Mouse (Mus musculus): ENCODE results near the gene Cnot10. TPM values are rescaled to one million over a fixed set of nuclear protein-coding genes. Genes with fewer than 3 reads are reported as not detected.

The Cnot10 gene
- polyA plus RNA-seq, 1 experiment = 24.2 TPM

DNA sequence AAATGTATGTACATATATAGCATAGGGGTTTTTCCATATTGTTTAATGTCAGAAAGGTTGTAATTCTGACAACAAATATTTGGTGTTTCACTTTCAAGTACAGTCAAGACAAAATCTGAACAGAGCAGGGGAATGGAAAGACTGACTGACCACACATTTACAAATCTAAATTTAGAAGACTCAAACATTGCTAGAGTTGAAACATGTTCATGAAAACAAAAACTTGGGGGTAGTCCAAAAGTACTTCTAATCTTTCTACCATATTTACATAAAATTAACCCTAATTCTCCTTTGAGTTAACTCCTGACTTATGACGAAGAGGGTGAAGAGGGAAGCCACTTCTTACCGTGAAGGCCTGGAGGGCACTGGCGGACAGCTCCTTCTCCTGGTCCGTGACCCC, 7.7 kb downstream of the Cnot10 start:
- H3K4me1 ChIP-seq (ENCODE audit: control insufficient read depth, insufficient read depth, low read length) = no peaks in the 10 kb centered on the region
- H3K4me3 ChIP-seq (ENCODE audit: insufficient read depth, low read length) = no peak overlapping the region
- H3K27ac ChIP-seq (ENCODE audit: insufficient read depth, low read depth, low read length) = no peak overlapping the region
- TF ChIP-seq POLR2A (IDR thresholded peaks at IDR 0.05; ENCODE audit: borderline replicate concordance, low read depth, low read length) (no peak), CTCF (IDR thresholded peaks at IDR 0.05; ENCODE audit: low read depth, low read length) (no peak)

DNA sequence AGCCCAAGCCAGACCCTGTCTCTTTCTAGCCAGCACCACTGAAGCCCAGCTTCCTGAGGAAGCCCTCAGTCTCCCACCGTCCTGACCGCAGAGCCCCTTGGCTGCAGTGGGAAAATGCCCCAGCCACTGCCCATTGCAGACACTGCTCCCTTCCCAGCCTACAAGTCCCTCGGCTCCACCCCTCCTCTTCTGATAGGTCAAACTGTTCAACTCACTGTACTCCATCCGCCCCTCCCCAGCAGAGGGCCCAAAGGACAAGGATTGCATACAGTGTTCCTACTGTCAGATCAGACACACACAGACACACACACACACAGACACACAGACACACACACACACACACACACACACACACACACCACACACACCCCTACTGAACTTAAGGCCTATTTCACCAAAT, 13.3 kb downstream of the Cnot10 start:
- Histone ChIP-seq H3K4me3 (ENCODE audit: insufficient read depth, low read length) (no peak overlapping the region), H3K4me1 (ENCODE audit: control insufficient read depth, insufficient read depth, low read length) (no peaks in the 10 kb centered on the region), H3K27ac (ENCODE audit: insufficient read depth, low read depth, low read length) (no peak overlapping the region)
- TF ChIP-seq CTCF (IDR thresholded peaks at IDR 0.05; ENCODE audit: low read depth, low read length) (no peak), POLR2A (IDR thresholded peaks at IDR 0.05; ENCODE audit: borderline replicate concordance, low read depth, low read length) (no peak)

DNA sequence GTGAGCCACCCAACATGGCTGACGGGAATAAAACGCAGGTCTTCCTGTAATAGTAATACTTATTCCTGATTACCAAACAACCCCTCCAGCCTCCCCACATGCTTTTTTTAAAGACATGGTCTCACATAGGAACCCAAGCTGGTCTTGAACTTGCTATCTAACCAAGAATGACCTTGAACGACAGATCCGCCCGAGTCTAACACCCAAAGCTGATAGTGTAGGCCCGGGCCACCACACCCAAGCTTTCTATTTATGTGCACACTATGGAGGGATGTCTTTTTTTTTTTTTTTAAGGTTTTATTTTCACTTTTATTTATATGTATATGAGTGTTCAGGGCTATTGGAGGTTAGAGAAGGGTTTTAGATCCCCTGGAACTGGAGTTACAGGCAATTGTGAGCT, 15.8 kb downstream of the Cnot10 start:
- Histone ChIP-seq H3K4me1 (ENCODE audit: control insufficient read depth, insufficient read depth, low read length) (no peaks in the 10 kb centered on the region), H3K4me3 (ENCODE audit: insufficient read depth, low read length) (no peak overlapping the region), H3K27ac (ENCODE audit: insufficient read depth, low read depth, low read length) (no peak overlapping the region)
- TF ChIP-seq CTCF (IDR thresholded peaks at IDR 0.05; ENCODE audit: low read depth, low read length) (no peak), POLR2A (IDR thresholded peaks at IDR 0.05; ENCODE audit: borderline replicate concordance, low read depth, low read length) (no peak)

DNA sequence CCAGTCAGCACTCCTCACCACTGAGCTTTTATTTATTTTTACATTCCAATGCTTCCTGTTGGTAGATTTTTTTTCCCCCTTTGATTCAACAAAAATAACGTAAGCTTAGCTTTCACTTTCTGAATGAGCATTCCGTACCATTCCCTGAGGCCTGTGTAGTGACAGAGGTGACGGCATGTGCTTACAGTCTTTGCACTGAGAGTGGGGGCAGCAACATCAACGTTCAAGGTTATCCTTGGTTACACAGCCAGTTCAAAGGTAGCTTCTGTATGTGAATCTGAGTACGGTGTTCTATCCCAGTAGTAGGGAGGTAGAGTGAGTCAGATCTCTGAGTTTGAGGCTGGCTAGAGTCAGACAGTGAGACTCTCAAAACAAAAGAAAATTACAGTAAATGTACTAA, 18.8 kb downstream of the Cnot10 start:
- Histone ChIP-seq H3K27ac (ENCODE audit: insufficient read depth, low read depth, low read length) (no peak overlapping the region), H3K4me3 (ENCODE audit: insufficient read depth, low read length) (no peak overlapping the region), H3K4me1 (ENCODE audit: control insufficient read depth, insufficient read depth, low read length) (no peaks in the 10 kb centered on the region)
- no peak for TF ChIP-seq CTCF (IDR thresholded peaks at IDR 0.05; ENCODE audit: low read depth, low read length)
- no peak for TF ChIP-seq POLR2A (IDR thresholded peaks at IDR 0.05; ENCODE audit: borderline replicate concordance, low read depth, low read length)

DNA sequence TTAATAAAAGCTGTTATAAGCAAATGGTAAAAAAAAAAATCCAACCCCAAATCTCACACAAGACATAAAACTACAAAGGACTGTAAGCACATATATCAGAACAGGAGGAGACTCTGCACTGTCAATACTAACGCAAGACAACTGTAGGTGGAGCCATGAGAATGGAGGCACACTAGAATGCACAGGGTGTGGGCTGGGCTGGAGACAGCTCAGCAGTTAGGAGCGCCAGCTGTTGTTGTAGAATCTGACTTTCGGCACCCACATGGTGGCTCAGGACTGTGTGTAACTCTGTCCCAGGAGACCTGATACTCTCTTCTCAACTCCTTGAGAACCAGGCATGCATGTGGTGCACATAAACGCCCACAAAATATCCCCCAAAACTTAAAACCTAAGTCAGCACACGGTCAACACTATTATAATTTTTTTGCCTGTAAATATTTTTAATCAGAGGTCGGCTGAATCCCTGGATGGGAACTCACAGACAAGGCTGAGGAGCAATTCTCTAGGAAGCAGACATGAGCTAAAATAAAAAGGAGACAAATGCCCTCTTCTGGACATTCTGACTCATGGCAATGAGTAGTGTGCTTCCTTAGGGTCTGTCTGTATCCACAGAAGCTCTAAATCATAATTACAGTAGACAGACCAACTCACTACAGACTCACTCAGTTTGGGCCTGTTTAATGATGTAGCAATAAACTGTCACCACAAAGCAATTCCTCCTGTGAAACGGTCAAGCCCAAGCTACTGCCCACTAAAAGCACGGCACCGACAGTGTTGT, 25.6 kb downstream of the Cnot10 start:
- TF ChIP-seq POLR2A (IDR thresholded peaks at IDR 0.05; ENCODE audit: borderline replicate concordance, low read depth, low read length) = no peak
- TF ChIP-seq CTCF (IDR thresholded peaks at IDR 0.05; ENCODE audit: low read depth, low read length) = no peak
- Histone ChIP-seq H3K27ac (ENCODE audit: insufficient read depth, low read depth, low read length) (no peak overlapping the region), H3K4me1 (ENCODE audit: control insufficient read depth, insufficient read depth, low read length) (no peaks in the 10 kb centered on the region), H3K4me3 (ENCODE audit: insufficient read depth, low read length) (no peak overlapping the region)

GRCm38 (mm10) chr9:114613026-114613425, 27.0 kb downstream of the Cnot10 start:
- H3K4me3 ChIP-seq (ENCODE audit: insufficient read depth, low read length) = no peak overlapping the region
- no peaks in the 10 kb centered on the region for H3K4me1 ChIP-seq (ENCODE audit: control insufficient read depth, insufficient read depth, low read length)
- TF ChIP-seq POLR2A (IDR thresholded peaks at IDR 0.05; ENCODE audit: borderline replicate concordance, low read depth, low read length) (no peak), CTCF (IDR thresholded peaks at IDR 0.05; ENCODE audit: low read depth, low read length) (no peak)
- no peak overlapping the region for H3K27ac ChIP-seq (ENCODE audit: insufficient read depth, low read depth, low read length)

DNA sequence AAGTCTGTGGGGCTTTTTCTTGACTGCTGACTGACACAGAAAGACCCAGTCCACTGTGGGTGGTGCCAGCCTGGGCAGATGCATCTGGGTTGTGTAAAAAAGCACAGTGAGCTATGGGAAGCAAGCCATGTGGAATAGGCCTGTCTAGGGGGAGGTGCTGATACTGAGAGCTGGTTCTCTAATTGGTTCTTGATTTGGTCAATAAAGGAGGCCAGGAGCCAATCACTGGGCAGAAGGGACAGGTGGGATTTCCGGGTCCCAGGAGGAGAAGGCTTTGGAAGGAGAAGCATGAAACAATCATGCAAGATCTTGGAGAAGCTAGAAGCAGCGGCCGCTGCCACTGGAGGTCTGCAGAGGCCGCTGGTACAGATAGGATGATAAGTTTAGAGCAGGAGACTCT, 27.4 kb downstream of the Cnot10 start:
- no peak for TF ChIP-seq POLR2A (IDR thresholded peaks at IDR 0.05; ENCODE audit: borderline replicate concordance, low read depth, low read length)
- TF ChIP-seq CTCF (IDR thresholded peaks at IDR 0.05; ENCODE audit: low read depth, low read length) = no peak
- Histone ChIP-seq H3K27ac (ENCODE audit: insufficient read depth, low read depth, low read length) (no peak overlapping the region), H3K4me3 (ENCODE audit: insufficient read depth, low read length) (no peak overlapping the region), H3K4me1 (ENCODE audit: control insufficient read depth, insufficient read depth, low read length) (no peaks in the 10 kb centered on the region)

DNA sequence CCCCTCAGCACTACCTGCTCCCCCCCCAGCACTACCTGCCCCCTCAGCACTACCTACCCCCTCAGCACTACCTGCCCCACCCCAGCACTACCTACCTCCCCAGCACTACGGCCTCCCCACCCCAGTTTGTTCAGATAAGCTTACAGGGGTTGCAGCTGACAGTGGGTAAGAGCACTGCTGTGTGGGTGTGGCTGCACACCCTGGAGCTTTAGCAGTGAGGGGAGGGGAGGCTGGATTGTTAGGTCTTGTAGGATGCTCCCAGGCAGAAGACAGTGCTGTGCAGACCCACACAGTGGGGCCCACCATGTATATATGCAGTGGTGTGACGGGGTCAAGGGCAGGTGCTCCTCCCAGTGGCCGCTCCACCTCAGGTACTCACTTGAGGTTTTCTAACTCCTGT, 29.7 kb downstream of the Cnot10 start:
- Histone ChIP-seq H3K4me3 (ENCODE audit: insufficient read depth, low read length) (no peak overlapping the region), H3K4me1 (ENCODE audit: control insufficient read depth, insufficient read depth, low read length) (no peaks in the 10 kb centered on the region), H3K27ac (ENCODE audit: insufficient read depth, low read depth, low read length) (no peak overlapping the region)
- TF ChIP-seq CTCF (IDR thresholded peaks at IDR 0.05; ENCODE audit: low read depth, low read length) (no peak), POLR2A (IDR thresholded peaks at IDR 0.05; ENCODE audit: borderline replicate concordance, low read depth, low read length) (no peak)

DNA sequence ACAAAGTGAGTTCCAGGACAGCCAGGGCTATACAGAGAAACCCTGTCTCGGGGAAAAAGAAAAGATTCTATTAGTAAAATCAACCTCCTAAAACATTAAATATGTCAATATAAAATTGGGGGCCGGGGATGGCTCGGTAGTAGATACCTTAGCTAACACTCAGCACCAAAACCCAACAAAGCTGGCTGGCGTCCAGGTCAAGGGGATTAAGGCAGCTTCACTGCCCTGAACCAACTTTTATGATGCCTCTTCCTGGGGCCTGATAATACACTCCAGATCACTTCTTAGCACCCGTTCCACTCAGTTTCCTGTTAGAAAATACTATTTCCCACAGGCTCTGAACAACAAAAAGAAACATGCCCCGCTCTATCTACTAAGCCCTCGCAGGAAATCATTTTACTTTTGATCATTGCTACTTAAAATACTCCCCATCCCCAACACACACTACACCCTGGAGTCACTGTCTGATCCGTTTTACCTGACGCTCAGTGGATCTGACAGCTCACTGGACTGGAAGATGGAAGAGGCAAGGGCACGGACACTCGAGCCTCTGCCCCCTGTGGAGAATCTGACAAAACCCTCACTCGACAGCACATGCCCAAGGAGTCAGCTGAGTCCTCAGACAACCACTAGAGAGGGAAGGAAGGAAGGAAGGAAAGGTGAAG, 36.0 kb downstream of the Cnot10 start:
- TF ChIP-seq CTCF (IDR thresholded peaks at IDR 0.05; ENCODE audit: low read depth, low read length) (no peak), POLR2A (IDR thresholded peaks at IDR 0.05; ENCODE audit: borderline replicate concordance, low read depth, low read length) (no peak)
- H3K4me3 ChIP-seq (ENCODE audit: insufficient read depth, low read length) = no peak overlapping the region
- no peak overlapping the region for H3K27ac ChIP-seq (ENCODE audit: insufficient read depth, low read depth, low read length)
- no peaks in the 10 kb centered on the region for H3K4me1 ChIP-seq (ENCODE audit: control insufficient read depth, insufficient read depth, low read length)

DNA sequence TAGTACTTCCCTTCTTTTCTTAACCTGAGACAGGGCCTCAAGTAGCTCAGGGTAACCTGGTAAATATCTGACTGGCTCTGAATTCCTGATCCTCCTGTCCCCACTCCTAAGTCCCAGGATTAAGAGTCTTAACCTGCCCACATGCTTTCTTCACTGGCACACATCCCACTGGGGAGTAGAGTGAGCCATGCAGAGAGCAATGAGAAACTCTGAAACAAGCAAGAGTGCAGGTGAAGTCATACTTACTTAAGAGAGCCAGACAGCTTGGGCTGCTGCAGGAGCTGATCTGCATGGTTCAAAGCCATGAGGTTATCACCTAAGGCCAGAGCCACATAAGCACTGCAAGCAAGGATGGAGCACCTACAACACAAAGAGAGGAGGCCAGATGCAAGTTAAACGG, 38.9 kb downstream of the Cnot10 start:
- TF ChIP-seq CTCF (IDR thresholded peaks at IDR 0.05; ENCODE audit: low read depth, low read length) (no peak), POLR2A (IDR thresholded peaks at IDR 0.05; ENCODE audit: borderline replicate concordance, low read depth, low read length) (no peak)
- Histone ChIP-seq H3K4me3 (ENCODE audit: insufficient read depth, low read length) (no peak overlapping the region), H3K4me1 (ENCODE audit: control insufficient read depth, insufficient read depth, low read length) (no peaks in the 10 kb centered on the region), H3K27ac (ENCODE audit: insufficient read depth, low read depth, low read length) (no peak overlapping the region)
